Mouse (Mus musculus) B cell, adult 2 months (primary cell): ENCODE results near the gene Lancl1.

Source experiments
- DNase-seq, 2 experiments: peaks; one replicate each; pipeline ENCODE4 v3.0.0; 2022

Lancl1 gene

DNA sequence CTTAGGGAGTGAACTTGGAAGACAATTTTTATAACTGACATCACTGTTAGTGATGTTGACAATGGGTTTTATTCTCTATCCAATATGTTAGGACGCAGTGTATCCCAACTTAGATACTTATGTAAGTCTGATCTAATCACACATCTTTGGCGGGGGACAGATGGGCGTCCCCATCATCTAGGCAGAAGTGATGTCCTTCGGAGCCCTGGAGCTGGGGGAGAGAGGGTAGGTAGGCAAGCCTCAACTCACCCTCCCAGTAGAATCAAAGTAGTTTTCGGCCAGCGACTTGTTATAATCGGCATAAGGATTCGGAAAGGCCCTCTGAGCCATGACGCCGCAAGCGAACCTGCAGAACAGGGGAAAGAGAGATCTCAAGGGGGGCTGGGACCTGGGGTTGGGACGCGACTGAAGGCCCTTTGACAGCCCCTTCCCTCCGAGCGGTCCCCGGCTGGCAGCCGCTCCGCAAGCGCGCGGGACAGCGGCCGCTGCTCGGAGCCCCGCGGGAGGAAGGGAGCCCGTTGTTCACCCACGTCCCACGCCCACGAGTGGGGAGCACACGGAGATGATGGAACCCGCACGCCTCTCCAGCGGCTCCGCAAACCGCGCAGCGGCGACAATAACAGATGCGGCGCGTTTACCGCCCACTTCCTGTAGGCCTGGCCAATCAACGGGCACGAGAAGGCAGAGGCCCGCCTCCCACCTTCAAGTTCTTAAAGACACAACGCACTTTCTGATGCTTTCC, at the start of gene Lancl1:
Lancl1 (minus strand) TSS at position 627 of the 742 bp plus-strand sequence.
- DNase-seq, result peak; percentile 87 to 88

- no peak for DNase-seq
These were observed 40.5 kb upstream of the Lancl1 start for GRCm38 (mm10) chr1:67079146-67079545.

- no peak for DNase-seq
These were observed 40.0 kb upstream of the Lancl1 start for GRCm38 (mm10) chr1:67078666-67079065.

GRCm38 (mm10) chr1:67077739-67078138, 39.1 kb upstream of the Lancl1 start:
- no peak for DNase-seq

DNA sequence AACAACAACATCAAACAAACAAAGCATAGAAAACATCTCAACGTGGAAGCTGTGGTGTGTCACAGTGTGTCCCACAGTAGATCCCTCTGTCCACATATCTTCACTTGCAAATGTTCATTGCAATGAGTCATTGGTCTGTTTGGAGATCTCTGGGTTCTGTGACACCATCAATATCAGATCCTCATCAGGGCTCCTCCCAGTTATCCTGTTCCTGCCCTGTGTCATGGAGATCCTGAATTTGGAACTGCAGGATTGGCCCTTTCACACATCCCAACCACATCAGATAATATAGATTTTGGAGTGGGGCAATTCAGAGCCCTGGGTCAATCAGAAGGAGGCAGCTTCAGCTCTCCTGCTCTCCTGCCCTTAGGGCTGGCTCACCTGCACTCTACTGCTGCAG, 28.9 kb upstream of the Lancl1 start:
- no peak for DNase-seq

GRCm38 (mm10) chr1:67065347-67066270, 26.9 kb upstream of the Lancl1 start:
- DNase-seq, result no peak

DNA sequence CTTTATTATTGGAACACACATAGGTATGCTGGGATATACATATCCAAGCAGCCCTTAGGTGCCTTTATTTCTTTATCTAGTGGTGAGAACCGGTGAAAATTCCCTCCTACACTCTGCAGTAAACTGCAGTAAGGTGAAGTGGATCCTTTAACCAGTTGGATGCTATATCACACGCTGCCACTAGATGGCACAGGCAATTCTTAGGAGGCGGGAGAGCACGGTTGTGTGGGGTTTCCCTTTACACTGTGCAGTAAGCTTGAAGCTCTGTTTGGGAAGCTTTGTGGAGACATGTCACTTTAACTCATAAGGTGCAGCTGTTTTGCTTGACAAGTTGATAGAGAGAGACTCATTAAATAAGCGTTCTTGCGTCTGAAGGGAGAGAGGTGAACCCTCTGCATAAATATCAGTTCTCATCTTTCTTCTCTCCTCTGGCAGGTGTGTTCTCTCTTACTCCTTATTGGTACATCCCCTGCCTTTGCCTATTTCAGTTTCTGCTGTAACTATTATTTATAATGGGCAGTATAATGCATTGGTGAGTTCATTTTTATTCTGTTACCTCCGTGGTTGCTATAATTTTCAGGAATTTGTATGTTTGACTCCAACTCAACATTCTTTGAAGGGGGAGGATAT, 22.9 kb upstream of the Lancl1 start:
- DNase-seq, result peak; percentile 56 to 61

DNA sequence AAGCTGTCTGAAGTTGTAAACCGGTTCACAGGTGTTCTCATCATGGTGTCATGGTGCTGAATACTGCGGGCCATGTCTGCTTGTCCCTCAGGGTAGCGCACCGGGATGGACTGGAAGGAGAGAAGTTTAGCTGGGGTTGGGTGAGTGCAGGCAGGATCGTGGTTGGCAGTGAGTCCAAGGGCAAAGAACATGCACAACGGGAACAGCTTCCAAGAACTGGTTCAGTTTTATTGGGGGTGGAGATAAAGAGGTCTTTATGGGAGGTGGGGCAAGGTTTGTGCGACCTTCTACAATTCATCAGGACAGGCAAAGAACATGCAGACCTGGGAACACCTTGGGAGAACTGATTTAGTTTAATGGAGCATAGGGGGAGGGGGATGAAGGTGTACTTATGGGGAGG, 17.1 kb upstream of the Lancl1 start:
- no peak for DNase-seq

DNA sequence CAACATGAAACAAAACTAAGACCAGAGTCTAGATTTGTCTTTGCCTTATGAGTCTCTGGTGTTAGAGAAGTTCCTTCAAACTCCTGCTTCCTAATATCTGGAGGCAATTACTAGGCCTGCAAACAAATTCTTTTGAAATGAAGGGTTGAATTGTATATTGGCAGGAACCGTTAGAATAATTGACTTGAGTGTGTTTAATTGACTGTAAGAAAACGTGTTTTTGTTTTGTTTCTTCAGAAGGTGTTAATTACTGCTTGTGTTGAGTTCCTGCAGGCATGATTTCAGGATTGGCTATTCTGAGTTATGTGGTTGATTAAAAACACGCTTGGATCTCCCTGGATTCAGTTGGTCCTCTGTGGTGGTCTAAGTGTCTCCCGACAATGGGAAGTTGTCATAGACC, 14.0 kb upstream of the Lancl1 start:
- no peak for DNase-seq

- no peak for DNase-seq
These were observed 10.9 kb upstream of the Lancl1 start for GRCm38 (mm10) chr1:67049600-67049999.

- DNase-seq, result no peak
These were observed 10.0 kb upstream of the Lancl1 start for GRCm38 (mm10) chr1:67048696-67049095.

DNA sequence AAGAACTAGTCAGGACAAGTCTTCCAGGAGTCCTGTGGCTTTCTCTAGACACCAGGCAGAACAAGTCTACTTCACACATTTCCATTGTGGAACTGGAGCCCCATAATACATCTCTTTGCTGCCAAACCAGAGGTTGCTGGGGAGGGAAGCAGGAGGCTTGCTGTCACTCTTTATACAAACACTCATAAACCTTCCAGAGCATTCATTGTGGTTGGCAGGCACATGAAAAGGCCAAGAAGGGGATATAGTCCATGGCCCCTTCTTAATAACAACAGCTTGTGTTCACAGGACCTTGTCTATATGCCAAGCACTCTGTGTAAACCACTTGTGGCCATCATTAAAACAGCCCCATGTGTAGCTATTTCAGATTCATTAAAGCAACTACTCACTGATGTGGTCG, 6.4 kb upstream of the Lancl1 start:
- no peak for DNase-seq

- no peak for DNase-seq
These were observed 3.9 kb upstream of the Lancl1 start for GRCm38 (mm10) chr1:67042583-67042982.

DNA sequence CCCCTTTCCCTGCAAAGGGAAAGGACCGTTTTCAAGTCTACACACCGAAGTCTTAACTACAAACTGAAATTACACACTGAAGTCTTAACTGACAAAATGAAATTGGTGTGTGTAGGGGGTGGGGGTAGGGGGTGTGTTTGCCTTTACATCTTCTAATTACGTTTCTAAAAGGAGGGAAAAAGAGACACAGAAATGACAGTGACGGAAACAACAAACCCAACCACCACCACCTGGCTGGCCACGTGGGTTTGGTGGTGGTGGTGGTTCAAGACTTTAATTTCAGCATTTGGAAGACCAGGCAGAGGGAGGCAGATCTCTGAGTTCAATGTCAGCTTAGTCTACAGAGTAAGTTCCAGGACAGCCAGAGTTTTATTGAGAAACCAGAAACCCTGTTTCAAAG, 411 bp upstream of the Lancl1 start:
- no peak for DNase-seq

- no peak for DNase-seq
These were observed 1.5 kb downstream of the Lancl1 start for GRCm38 (mm10) chr1:67037198-67037597.

- DNase-seq, result no peak
These were observed 5.4 kb downstream of the Lancl1 start for GRCm38 (mm10) chr1:67033278-67033677.

DNA sequence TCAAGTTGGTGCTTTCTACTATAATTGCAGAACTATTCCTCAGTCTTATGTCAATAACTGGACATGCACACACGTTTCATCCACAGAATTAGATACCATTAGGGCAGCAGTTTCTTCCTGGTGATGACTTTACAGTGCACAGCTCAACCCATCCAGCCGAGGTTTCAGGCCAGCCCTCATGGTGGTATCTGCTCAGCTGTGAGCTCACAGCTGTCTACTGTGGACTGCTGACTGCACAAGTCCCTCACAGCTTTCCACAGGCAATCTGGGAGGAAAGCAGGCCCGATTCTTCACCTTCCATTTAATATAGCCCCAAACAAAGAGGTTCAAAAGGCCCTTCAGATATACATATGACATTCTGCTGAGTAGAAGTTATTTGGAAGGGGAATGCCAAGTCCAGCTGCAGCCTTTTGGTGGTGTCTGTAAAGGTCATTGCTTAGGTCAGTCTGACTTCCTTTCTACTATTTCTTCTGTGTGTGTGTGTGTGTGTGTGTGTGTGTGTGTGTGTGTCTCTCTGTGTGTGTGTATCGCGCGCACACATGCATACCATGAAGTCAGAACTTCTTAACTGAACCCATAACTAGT, 11.7 kb downstream of the Lancl1 start:
- no peak for DNase-seq

- DNase-seq, result no peak
These were observed 12.5 kb downstream of the Lancl1 start for GRCm38 (mm10) chr1:67026142-67026541.

- no peak for DNase-seq
These were observed 15.9 kb downstream of the Lancl1 start for GRCm38 (mm10) chr1:67022767-67023166.

GRCm38 (mm10) chr1:67022051-67022450, 16.6 kb downstream of the Lancl1 start:
- no peak for DNase-seq

DNA sequence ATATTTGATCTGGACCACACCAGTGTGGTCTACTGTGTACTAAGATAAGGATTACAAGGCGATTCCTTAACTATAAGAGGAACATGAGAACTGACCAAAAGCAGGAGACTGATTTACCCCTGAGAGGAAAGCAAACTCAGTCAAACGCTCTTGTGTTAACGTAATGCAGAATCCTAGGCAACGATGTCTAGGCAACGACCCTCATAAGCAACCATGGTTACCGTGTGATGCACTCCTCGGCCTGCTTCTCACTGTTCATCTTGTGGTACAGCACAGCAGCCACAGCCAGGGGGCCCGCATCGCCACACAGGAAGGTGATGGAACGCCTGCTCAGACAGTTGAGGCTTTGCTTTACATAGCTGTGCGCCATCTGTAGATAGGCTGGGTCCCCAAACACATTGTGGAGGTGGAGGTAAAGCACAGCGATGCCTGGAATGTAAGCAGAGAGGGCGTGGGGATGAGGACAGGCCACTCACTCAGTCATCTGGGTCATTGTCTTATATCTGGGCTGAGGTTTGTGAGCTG, 18.0 kb downstream of the Lancl1 start:
- no peak for DNase-seq

- no peak for DNase-seq
These were observed 21.4 kb downstream of the Lancl1 start for GRCm38 (mm10) chr1:67017101-67017870.
